Mouse (Mus musculus): Measurements from ENCODE around the gene Dnaic2.

Dnaic2 gene

GRCm38 (mm10) chr11:114802540-114803267 is 75.5 kb downstream of the Dnaic2 start:
- no peak for DNase-seq

- DNase-seq, result no peak
These were observed 76.8 kb downstream of the Dnaic2 start for GRCm38 (mm10) chr11:114803990-114804389.

- no peak for DNase-seq
These were observed 79.8 kb downstream of the Dnaic2 start for GRCm38 (mm10) chr11:114807025-114807424.
